Mouse (Mus musculus) cortical plate, adult 2 months (tissue): ENCODE results near the gene Fam50a. TPM values are rescaled to one million over a fixed set of nuclear protein-coding genes. Genes with fewer than 3 reads are reported as not detected.
"Not testable (repeated sequence)": the region's sequence is repeated elsewhere in the genome, so short reads cannot be mapped to it uniquely, and the experiment has no call there.

ENCODE experiments used
- H3K27ac ChIP-seq: fragments of 200-500 bp; 2 replicates; pipeline ENCODE4 v1.5.1; 2012; ENCODE audit warnings: low read length, control low read depth, inconsistent platforms; ENCODE audit not compliant: insufficient read depth
- H3K4me1 ChIP-seq: fragments of 200-500 bp; 2 replicates; pipeline ENCODE4 v1.6.1; 2011; ENCODE audit warnings: low read length; ENCODE audit not compliant: control insufficient read depth, insufficient read depth
- H3K4me3 ChIP-seq: fragments of 200-500 bp; 2 replicates; pipeline ENCODE4 v1.5.1; 2011; ENCODE audit warnings: mild to moderate bottlenecking, low read length, control low read depth; ENCODE audit not compliant: insufficient read depth
- CTCF ChIP-seq: fragments of 200-500 bp; IDR thresholded peaks from 2 replicates; pipeline ENCODE4 v1.5.1; 2011; ENCODE audit warnings: mild to moderate bottlenecking, control low read depth, low read length; ENCODE audit not compliant: insufficient read depth; ENCODE audit errors: extremely low read depth
- POLR2A ChIP-seq: fragments of 200-500 bp; IDR thresholded peaks from 2 replicates; pipeline ENCODE4 v1.6.1; 2011; ENCODE audit warnings: mild to moderate bottlenecking, low read length, control low read depth; ENCODE audit not compliant: insufficient read depth; ENCODE audit errors: extremely low read depth
- polyA plus RNA-seq: library from polyadenylated mRNA; depleted of rRNA; stranded (reverse); fragments of >200 nt; gene quantifications from 2 replicates; pipeline ENCODE4 v1.2.3, GENCODE M21; 2012; rRNA removed

Fam50a gene
- polyA plus RNA-seq, 1 experiment: 41.0 TPM

GRCm38 (mm10) chrX:74329215-74329671, 16.4 kb downstream of the Fam50a start:
- Histone ChIP-seq H3K4me1 (no peaks in the 10 kb centered on the region), H3K27ac (no peak overlapping the region), H3K4me3 (peak overlapping the region; percentile 43)
- TF ChIP-seq POLR2A (no peak), CTCF (no peak)

GRCm38 (mm10) chrX:74330166-74330930, 17.5 kb downstream of the Fam50a start:
- no peak overlapping the region for H3K27ac ChIP-seq
- H3K4me3 ChIP-seq: no peak overlapping the region; the same call in 1 of the 2 replicates

GRCm38 (mm10) chrX:74352645-74353466, 40.0 kb downstream of the Fam50a start:
- TF ChIP-seq CTCF (no peak), POLR2A (no peak)
- peak overlapping the region; percentile 45 for H3K4me3 ChIP-seq
- no peak overlapping the region for H3K27ac ChIP-seq
- no peaks in the 10 kb centered on the region; the same call in 1 of the 2 replicates for H3K4me1 ChIP-seq

More at GRCm38 (mm10) chrX:74330166-74330930, 17.5 kb downstream of the Fam50a start:
- H3K4me1 ChIP-seq: no peaks in the 10 kb centered on the region
- TF ChIP-seq CTCF: no peak
- no peak for TF ChIP-seq POLR2A

GRCm38 (mm10) chrX:74353467-74353770, 40.6 kb downstream of the Fam50a start, which contains the start of gene Lage3:
Gene Lage3, minus strand, starts transcription at chrX:74353618.
- no peak within 1 kb of the TSS for H3K27ac ChIP-seq
- no peaks in the 10 kb centered on the region; the same call in 1 of the 2 replicates for H3K4me1 ChIP-seq
- H3K4me3 ChIP-seq: peak within 1 kb of the TSS; percentile 45
- peak; percentile 84 for TF ChIP-seq POLR2A
- no peak for TF ChIP-seq CTCF

- H3K4me1 ChIP-seq, H3K27ac ChIP-seq, H3K4me3 ChIP-seq: not testable (repeated sequence)
These were observed 44.2 kb downstream of the Fam50a start for GRCm38 (mm10) chrX:74357069-74357468.

GRCm38 (mm10) chrX:74359171-74359570, 46.3 kb downstream of the Fam50a start:
- no peak overlapping the region for H3K27ac ChIP-seq
- no peak for TF ChIP-seq CTCF
- TF ChIP-seq POLR2A: no peak
- no peak overlapping the region for H3K4me3 ChIP-seq
- H3K4me1 ChIP-seq: no peaks in the 10 kb centered on the region

GRCm38 (mm10) chrX:74367512-74367911, 54.7 kb downstream of the Fam50a start:
- no peak for TF ChIP-seq POLR2A
- TF ChIP-seq CTCF: no peak
- Histone ChIP-seq H3K4me1 (no peaks in the 10 kb centered on the region; the same call in 1 of the 2 replicates), H3K27ac (0 out of 2 replicates have a peak overlapping the region, but pooled peaks have one; percentile 38), H3K4me3 (peak overlapping the region; percentile 91)

- no peaks in the 10 kb centered on the region; the same call in 1 of the 2 replicates for H3K4me1 ChIP-seq
- H3K4me3 ChIP-seq: peak overlapping the region; percentile 91
- peak overlapping the region; percentile 38; the same call in 1 of the 2 replicates for H3K27ac ChIP-seq
- TF ChIP-seq POLR2A (no peak), CTCF (no peak)
These were observed 55.5 kb downstream of the Fam50a start for GRCm38 (mm10) chrX:74368209-74368909.

Other genes with a start within 250 kb of the Fam50a start
- gene Opn1mw, start 185.6 kb upstream of the Fam50a start, polyA plus RNA-seq: 0.34 and 0.38 TPM in 2 replicates
- 28.6 and 29.4 TPM in 2 replicates for gene Mecp2, start 177.7 kb upstream of the Fam50a start, polyA plus RNA-seq
- not detected in 2 replicates for gene Tex28, start 145.2 kb upstream of the Fam50a start, polyA plus RNA-seq
- 0.04 and 0.09 TPM in 2 replicates for gene Tktl1, start 135.8 kb upstream of the Fam50a start, polyA plus RNA-seq
- gene Flna, start 63.2 kb upstream of the Fam50a start, polyA plus RNA-seq: 157 and 175 TPM in 2 replicates
- gene Emd, start 58.3 kb upstream of the Fam50a start, polyA plus RNA-seq: 41.9 and 43.6 TPM in 2 replicates
- 770 and 800 TPM in 2 replicates for gene Rpl10, start 42.2 kb upstream of the Fam50a start, polyA plus RNA-seq
- gene Taz, start 31.1 kb upstream of the Fam50a start, polyA plus RNA-seq: 83.0 and 101 TPM in 2 replicates
- gene Dnase1l1, start 30.7 kb upstream of the Fam50a start, polyA plus RNA-seq: 5.3 TPM in 2 replicates
- 477 and 483 TPM in 2 replicates for gene Atp6ap1, start 15.9 kb upstream of the Fam50a start, polyA plus RNA-seq
- gene Gdi1, start 8.0 kb upstream of the Fam50a start, polyA plus RNA-seq: 792 and 862 TPM in 2 replicates
- 39.9 and 44.7 TPM in 2 replicates for gene Plxna3, start 16.0 kb downstream of the Fam50a start, polyA plus RNA-seq
- gene Lage3, start 40.6 kb downstream of the Fam50a start, polyA plus RNA-seq: 51.6 and 54.4 TPM in 2 replicates
- gene Ubl4a, start 60.2 kb downstream of the Fam50a start, polyA plus RNA-seq: 82.9 and 83.8 TPM in 2 replicates
- gene Slc10a3, start 60.3 kb downstream of the Fam50a start, polyA plus RNA-seq: 4.2 and 5.2 TPM in 2 replicates
- 31.6 TPM in 2 replicates for gene Fam3a, start 80.2 kb downstream of the Fam50a start, polyA plus RNA-seq
- gene Ikbkg, start 80.3 kb downstream of the Fam50a start, polyA plus RNA-seq: 21.3 and 22.1 TPM in 2 replicates
- gene G6pdx, start 116.2 kb downstream of the Fam50a start, polyA plus RNA-seq: 27.4 and 31.2 TPM in 2 replicates
- gene Gm6880, start 168.4 kb downstream of the Fam50a start, polyA plus RNA-seq: not detected in 2 replicates